Mouse (Mus musculus) ES-Bruce4 (cell line): ENCODE results near the gene Ccr7.

ENCODE experiments used
- CTCF ChIP-seq: IDR thresholded peaks from one replicate; pipeline ENCODE4 v1.8.1; 2011; ENCODE audit warnings: low read depth, low read length
- POLR2A ChIP-seq: IDR thresholded peaks from one replicate; pipeline ENCODE4 v1.8.1; 2011; ENCODE audit warnings: low read length; ENCODE audit not compliant: insufficient read depth

GRCm38 (mm10) chr11:99144940-99145339 is 9.9 kb downstream of the Ccr7 start:
- TF ChIP-seq CTCF (no peak), POLR2A (no peak)
